Mouse (Mus musculus) urinary bladder, postnatal 14 days (tissue): Measurements from ENCODE around the gene Bmx.

Source experiments
- DNase-seq: peaks from one replicate; pipeline ENCODE4 v3.0.0; 2021; ENCODE audit warnings: low spot score

Gene Bmx

DNA sequence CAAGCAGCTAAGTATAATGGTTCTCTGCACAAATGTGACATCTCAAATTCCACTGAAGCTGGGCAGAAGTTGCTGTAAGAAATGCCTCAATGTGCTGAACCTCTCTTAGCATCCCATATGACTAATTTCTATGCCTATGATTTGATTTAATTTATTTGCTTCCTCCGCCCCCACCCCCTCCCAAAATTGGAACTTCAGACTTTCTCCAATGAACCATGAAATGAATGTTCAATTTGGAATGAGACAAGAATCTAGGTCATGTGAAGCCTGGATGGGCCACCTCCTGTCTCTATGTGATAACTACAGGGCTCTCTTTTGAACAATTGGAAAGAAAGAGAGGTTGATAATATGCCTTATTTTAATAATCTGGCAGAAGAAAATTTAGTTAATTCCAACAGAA is 82.7 kb downstream of the Bmx start:
- DNase-seq: no peak

DNA sequence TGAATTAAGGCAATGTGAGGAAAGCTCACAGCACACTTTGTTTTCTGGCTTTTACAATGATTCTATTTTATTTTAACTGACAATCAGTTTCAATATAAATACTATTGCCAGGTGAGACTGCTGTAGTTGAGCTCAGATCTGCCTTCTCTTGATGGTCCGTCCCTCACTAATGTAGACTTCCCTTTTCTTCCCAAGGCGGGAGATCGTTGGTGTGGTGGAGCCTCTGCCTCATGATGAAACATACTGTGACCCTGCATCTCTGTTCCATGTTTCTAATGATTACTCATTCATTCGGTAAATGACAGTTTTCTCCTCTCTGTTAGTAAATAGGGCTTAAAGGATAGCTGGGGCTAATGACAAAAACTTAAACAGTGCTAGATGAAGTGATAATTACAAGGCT is 84.1 kb downstream of the Bmx start:
- DNase-seq: no peak

DNA sequence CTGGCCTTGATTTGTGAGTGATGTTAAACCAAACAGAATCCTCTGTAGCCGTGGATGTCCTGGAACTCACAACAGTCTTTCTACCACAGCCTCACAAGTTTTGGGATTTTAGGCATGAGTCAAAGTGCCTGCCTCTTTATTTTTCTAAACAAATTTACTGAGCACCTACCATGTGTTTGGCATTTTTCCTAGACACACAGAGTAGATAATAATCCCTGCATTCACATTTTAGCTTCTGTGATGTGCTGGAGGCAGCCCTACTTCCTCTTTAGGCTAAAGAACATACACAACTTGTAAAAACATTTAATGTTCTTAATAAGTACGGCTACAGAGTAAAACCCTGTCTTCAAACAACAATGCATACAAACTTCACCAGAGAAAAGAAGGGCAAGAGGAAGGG is 87.0 kb downstream of the Bmx start:
- no peak for DNase-seq

DNA sequence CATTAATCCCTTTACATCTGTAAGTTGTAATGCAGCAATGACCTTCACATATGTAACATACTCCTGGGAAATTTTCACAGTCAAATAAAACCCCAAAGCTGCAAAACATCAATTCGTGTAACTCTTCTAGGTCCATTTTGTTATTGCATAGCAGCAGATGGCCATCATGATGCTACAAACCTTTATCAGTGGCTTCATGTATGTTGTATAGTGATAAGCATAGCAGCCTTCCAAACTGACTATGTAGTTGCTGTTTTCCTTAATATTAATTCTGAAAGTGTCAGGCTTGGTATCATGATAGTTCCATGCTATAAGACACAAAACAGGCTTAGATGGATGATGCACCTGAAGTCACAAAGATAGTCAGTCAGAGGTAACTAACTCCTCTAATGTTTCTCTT is 93.3 kb downstream of the Bmx start:
- no peak for DNase-seq

DNA sequence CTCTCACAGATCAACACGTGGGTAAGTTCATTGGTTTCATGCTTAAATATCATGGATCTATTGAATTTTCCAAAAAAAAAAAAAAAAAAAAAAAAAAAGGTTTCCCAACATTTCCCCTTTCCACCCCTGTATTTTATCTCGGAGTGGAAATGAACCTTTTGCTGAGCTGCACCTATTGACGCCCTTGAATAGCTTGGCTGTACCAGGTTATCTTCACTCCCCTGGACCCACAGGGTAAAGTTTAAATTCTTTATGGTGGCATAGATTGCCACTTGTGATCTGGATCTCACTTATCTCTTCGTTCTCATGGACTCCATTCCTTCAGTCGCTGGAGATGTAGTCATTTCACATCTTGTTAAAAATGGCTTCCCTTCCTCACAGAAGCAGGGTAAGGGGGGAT is 103.4 kb downstream of the Bmx start:
- DNase-seq: no peak

DNA sequence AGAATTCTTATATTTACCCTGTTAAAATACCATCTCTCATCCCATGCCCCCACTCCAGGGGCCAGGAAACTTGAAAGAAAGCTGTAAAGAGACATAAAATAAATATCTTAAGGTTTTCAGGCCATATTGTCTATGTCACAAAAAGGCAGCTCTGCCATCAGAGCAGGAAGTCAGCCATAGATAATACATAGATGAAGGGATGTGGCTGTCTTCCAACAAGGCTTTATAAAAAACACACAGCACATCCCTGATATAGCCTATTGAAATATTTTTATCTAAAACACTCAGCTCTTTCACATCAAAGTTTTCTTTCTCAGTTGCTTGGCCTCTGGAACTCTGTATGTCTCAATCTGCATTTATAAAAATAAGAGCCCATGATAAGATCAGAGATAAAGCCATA is 104.4 kb downstream of the Bmx start:
- DNase-seq: no peak

DNA sequence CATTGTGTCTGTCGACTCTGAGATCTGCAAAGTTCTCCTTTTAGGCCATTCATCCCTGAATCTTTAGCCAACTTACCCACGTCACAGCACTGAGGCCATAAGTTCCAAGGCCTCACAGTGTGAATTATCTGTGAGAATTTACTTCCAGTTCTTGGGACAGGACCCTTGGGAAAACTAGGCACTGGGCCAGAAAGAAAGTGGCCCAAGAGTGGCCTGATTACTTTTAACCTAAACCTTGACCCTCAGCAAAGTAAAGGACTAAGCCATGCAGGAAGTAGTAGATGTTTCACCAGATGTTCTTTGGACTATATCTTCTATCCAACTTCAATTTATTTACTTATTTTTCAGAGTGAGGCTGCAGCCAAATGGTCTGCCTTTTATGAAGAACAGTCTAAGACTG is 105.3 kb downstream of the Bmx start:
- DNase-seq: no peak

DNA sequence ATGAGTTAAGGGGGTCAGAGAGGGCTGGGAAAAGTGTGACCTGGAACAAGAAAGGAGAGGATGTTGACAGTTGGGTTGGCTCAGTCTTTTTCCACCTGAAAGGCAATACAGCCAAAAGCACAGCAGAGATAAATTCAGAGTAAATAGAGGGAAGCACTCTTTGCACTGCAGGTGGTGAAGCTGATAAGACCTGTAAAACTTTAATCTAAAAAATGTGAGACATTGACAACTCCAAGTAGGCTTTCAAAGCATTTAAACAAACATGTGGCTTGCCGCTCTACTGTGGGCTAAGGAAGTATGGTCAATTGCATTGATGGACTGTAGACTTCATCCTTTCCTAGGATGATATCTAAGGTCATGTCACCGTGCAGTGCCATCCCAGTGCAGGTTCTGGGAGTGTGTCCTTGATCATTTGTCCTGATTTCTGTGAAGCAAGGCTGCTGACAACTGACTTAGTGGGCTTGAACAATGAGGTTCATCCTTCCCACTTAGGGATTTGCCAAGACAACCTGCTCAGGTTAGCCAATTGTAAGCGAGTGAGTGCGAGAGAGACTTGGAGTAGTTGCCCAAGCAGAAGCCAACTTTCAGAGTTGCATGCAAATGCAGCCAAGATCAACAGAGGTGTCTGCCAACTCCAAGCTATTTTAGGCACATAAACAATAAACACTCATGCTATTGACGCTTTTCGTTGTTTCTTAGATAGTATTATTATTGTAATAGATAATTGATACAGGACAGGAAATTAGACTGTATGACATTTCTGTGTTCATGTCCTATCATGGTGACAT is 112.3 kb downstream of the Bmx start:
- DNase-seq: no peak
